Mouse (Mus musculus): ENCODE measurements around the gene Camta1.

Camta1 gene

GRCm38 (mm10) chr4:151147541-151147940, 714.1 kb downstream of the Camta1 start:
- in situ Hi-C loops (cut with MboI; ENCODE audit: unreplicated experiment in 2 of 2) = loop anchor here (10.0 to 25.0 kb wide), 3 partner anchors 73 to 485 kb away; partner anchors contain the start of gene Slc45a1 (in 2 of the 2)

- in situ Hi-C loops (cut with MboI; ENCODE audit: unreplicated experiment in 2 of 2) = loop anchor here (5.0 to 25.0 kb wide), 5 partner anchors 69 to 708 kb away; partner anchors contain the start of gene Slc45a1 (in 2 of the 2)
These were observed 717.6 kb downstream of the Camta1 start for GRCm38 (mm10) chr4:151144121-151144520.

- in situ Hi-C loops (cut with MboI; ENCODE audit: unreplicated experiment in 2 of 2) = loop anchor here (5.0 to 25.0 kb wide), 5 partner anchors 67 to 711 kb away; partner anchors contain the start of gene Slc45a1 (in 2 of the 2)
These were observed 720.3 kb downstream of the Camta1 start for GRCm38 (mm10) chr4:151141196-151141880.

GRCm38 (mm10) chr4:151140368-151140982, 721.2 kb downstream of the Camta1 start:
- in situ Hi-C loops (cut with MboI; ENCODE audit: unreplicated experiment in 2 of 2) = loop anchor here (5.0 to 25.0 kb wide), 5 partner anchors 66 to 712 kb away; partner anchors contain the start of gene Slc45a1 (in 2 of the 2)

GRCm38 (mm10) chr4:151139053-151139840, 722.4 kb downstream of the Camta1 start:
- in situ Hi-C loops (cut with MboI; ENCODE audit: unreplicated experiment in 2 of 2) = loop anchor here (25.0 kb wide), 1 partner anchor 477 kb away; the partner anchor contains the start of gene Slc45a1 (in 2 of the 2)

GRCm38 (mm10) chr4:151138586-151138985, 723.1 kb downstream of the Camta1 start:
- in situ Hi-C loops (cut with MboI; ENCODE audit: unreplicated experiment in 2 of 2) = loop anchor here (25.0 kb wide), 1 partner anchor 476 kb away; the partner anchor contains the start of gene Slc45a1 (in 2 of the 2)

GRCm38 (mm10) chr4:151138135-151138534, 723.5 kb downstream of the Camta1 start:
- in situ Hi-C loops (cut with MboI; ENCODE audit: unreplicated experiment in 2 of 2) = loop anchor here (25.0 kb wide), 1 partner anchor 476 kb away; the partner anchor contains the start of gene Slc45a1 (in 2 of the 2)

GRCm38 (mm10) chr4:151137701-151138100, 724.0 kb downstream of the Camta1 start:
- in situ Hi-C loops (cut with MboI; ENCODE audit: unreplicated experiment in 2 of 2) = loop anchor here (25.0 kb wide), 1 partner anchor 475 kb away; the partner anchor contains the start of gene Slc45a1 (in 2 of the 2)

GRCm38 (mm10) chr4:151135491-151135890, 726.2 kb downstream of the Camta1 start:
- in situ Hi-C loops (cut with MboI; ENCODE audit: unreplicated experiment in 2 of 2) = loop anchor here (25.0 kb wide), 1 partner anchor 473 kb away; the partner anchor contains the start of gene Slc45a1 (in 2 of the 2)

GRCm38 (mm10) chr4:151133760-151134159, 727.9 kb downstream of the Camta1 start:
- in situ Hi-C loops (cut with MboI; ENCODE audit: unreplicated experiment in 2 of 2) = loop anchor here (25.0 kb wide), 1 partner anchor 471 kb away; the partner anchor contains the start of gene Slc45a1 (in 2 of the 2)

- in situ Hi-C loops (cut with MboI; ENCODE audit: unreplicated experiment in 2 of 2) = loop anchor here (25.0 kb wide), 1 partner anchor 470 kb away; the partner anchor contains the start of gene Slc45a1 (in 2 of the 2)
These were observed 729.2 kb downstream of the Camta1 start for GRCm38 (mm10) chr4:151132493-151132892.

- in situ Hi-C loops (cut with MboI; ENCODE audit: unreplicated experiment in 2 of 2) = loop anchor here (25.0 kb wide), 1 partner anchor 469 kb away; the partner anchor contains the start of gene Slc45a1 (in 2 of the 2)
These were observed 730.8 kb downstream of the Camta1 start for GRCm38 (mm10) chr4:151130756-151131490.

GRCm38 (mm10) chr4:151129725-151130557, 731.7 kb downstream of the Camta1 start:
- in situ Hi-C loops (cut with MboI; ENCODE audit: unreplicated experiment in 2 of 2) = loop anchor here (25.0 kb wide), 1 partner anchor 468 kb away; the partner anchor contains the start of gene Slc45a1 (in 2 of the 2)

GRCm38 (mm10) chr4:151128641-151129541, 732.8 kb downstream of the Camta1 start:
- in situ Hi-C loops (cut with MboI; ENCODE audit: unreplicated experiment in 2 of 2) = loop anchor here (25.0 kb wide), 1 partner anchor 467 kb away; the partner anchor contains the start of gene Slc45a1 (in 2 of the 2)

- in situ Hi-C loops (cut with MboI; ENCODE audit: unreplicated experiment in 2 of 2) = loop anchor here (25.0 kb wide), 1 partner anchor 466 kb away; the partner anchor contains the start of gene Slc45a1 (in 2 of the 2)
These were observed 733.8 kb downstream of the Camta1 start for GRCm38 (mm10) chr4:151127636-151128548.

GRCm38 (mm10) chr4:151118883-151119282, 742.8 kb downstream of the Camta1 start:
- in situ Hi-C loops (cut with MboI; ENCODE audit: unreplicated experiment in 2 of 2) = no loop called here

Data from v-Abl transformed pro-B cells (cell line).